Mouse (Mus musculus): ENCODE measurements at regions not wholly inside any gene's neighbourhood (a gene's known extent, or its start where the extent isn't known, plus 50 kb on each side); places are given as distances from the start of the nearest gene placed in this dataset.

- no peak for ATAC-seq (replicated peaks; ENCODE audit: low FRiP score, low TSS enrichment, poor library complexity, severe bottlenecking)
Observed at GRCm38 (mm10) chr2:92782621-92783020, 132.3 kb upstream of the Syt13 start.

- no peak for ATAC-seq (replicated peaks; ENCODE audit: low FRiP score, low TSS enrichment, poor library complexity, severe bottlenecking)
Observed at GRCm38 (mm10) chr2:92784916-92785315, 130.0 kb upstream of the Syt13 start.

GRCm38 (mm10) chr2:92787925-92788410, 126.9 kb upstream of the Syt13 start:
- ATAC-seq (replicated peaks; ENCODE audit: low FRiP score, low TSS enrichment, poor library complexity, severe bottlenecking): no peak

- no peak for ATAC-seq (replicated peaks; ENCODE audit: low FRiP score, low TSS enrichment, poor library complexity, severe bottlenecking)
Observed at GRCm38 (mm10) chr2:92788875-92789274, 126.0 kb upstream of the Syt13 start.

GRCm38 (mm10) chr2:92790374-92790773, 124.5 kb upstream of the Syt13 start:
- ATAC-seq (replicated peaks; ENCODE audit: low FRiP score, low TSS enrichment, poor library complexity, severe bottlenecking): no peak

GRCm38 (mm10) chr2:92799770-92800169, 115.1 kb upstream of the Syt13 start:
- ATAC-seq (replicated peaks; ENCODE audit: low FRiP score, low TSS enrichment, poor library complexity, severe bottlenecking): no peak

GRCm38 (mm10) chr2:92800667-92801066, 114.2 kb upstream of the Syt13 start:
- ATAC-seq (replicated peaks; ENCODE audit: low FRiP score, low TSS enrichment, poor library complexity, severe bottlenecking): no peak

GRCm38 (mm10) chr2:92804916-92805315, 110.0 kb upstream of the Syt13 start:
- ATAC-seq (replicated peaks; ENCODE audit: low FRiP score, low TSS enrichment, poor library complexity, severe bottlenecking): no peak

- no peak for ATAC-seq (replicated peaks; ENCODE audit: low FRiP score, low TSS enrichment, poor library complexity, severe bottlenecking)
Observed at GRCm38 (mm10) chr2:92805761-92806160, 109.1 kb upstream of the Syt13 start.

- ATAC-seq (replicated peaks; ENCODE audit: low FRiP score, low TSS enrichment, poor library complexity, severe bottlenecking): no peak
Observed at GRCm38 (mm10) chr2:92806481-92807195, 108.3 kb upstream of the Syt13 start.

- no peak for ATAC-seq (replicated peaks; ENCODE audit: low FRiP score, low TSS enrichment, poor library complexity, severe bottlenecking)
Observed at GRCm38 (mm10) chr2:92807404-92807803, 107.5 kb upstream of the Syt13 start.

GRCm38 (mm10) chr2:92808121-92808520, 106.8 kb upstream of the Syt13 start:
- no peak for ATAC-seq (replicated peaks; ENCODE audit: low FRiP score, low TSS enrichment, poor library complexity, severe bottlenecking)

- ATAC-seq (replicated peaks; ENCODE audit: low FRiP score, low TSS enrichment, poor library complexity, severe bottlenecking): no peak
Observed at GRCm38 (mm10) chr2:92809226-92809625, 105.7 kb upstream of the Syt13 start.

- ATAC-seq (replicated peaks; ENCODE audit: low FRiP score, low TSS enrichment, poor library complexity, severe bottlenecking): no peak
Observed at GRCm38 (mm10) chr2:92809681-92810323, 105.1 kb upstream of the Syt13 start.

GRCm38 (mm10) chr2:92810956-92811355, 103.9 kb upstream of the Syt13 start:
- ATAC-seq (replicated peaks; ENCODE audit: low FRiP score, low TSS enrichment, poor library complexity, severe bottlenecking): 0 out of 2 replicates have a peak, but pooled peaks have one; percentile 33

GRCm38 (mm10) chr2:92813028-92813427, 101.9 kb upstream of the Syt13 start:
- no peak for ATAC-seq (replicated peaks; ENCODE audit: low FRiP score, low TSS enrichment, poor library complexity, severe bottlenecking)

GRCm38 (mm10) chr2:92819586-92819985, 95.3 kb upstream of the Syt13 start:
- ATAC-seq (replicated peaks; ENCODE audit: low FRiP score, low TSS enrichment, poor library complexity, severe bottlenecking): no peak

GRCm38 (mm10) chr2:92824325-92824724, 90.6 kb upstream of the Syt13 start:
- no peak for ATAC-seq (replicated peaks; ENCODE audit: low FRiP score, low TSS enrichment, poor library complexity, severe bottlenecking)

- no peak for ATAC-seq (replicated peaks; ENCODE audit: low FRiP score, low TSS enrichment, poor library complexity, severe bottlenecking)
Observed at GRCm38 (mm10) chr2:92825395-92825794, 89.5 kb upstream of the Syt13 start.

GRCm38 (mm10) chr2:92830134-92830533, 84.8 kb upstream of the Syt13 start:
- ATAC-seq (replicated peaks; ENCODE audit: low FRiP score, low TSS enrichment, poor library complexity, severe bottlenecking): no peak

GRCm38 (mm10) chr2:92831784-92832183, 83.1 kb upstream of the Syt13 start:
- no peak for ATAC-seq (replicated peaks; ENCODE audit: low FRiP score, low TSS enrichment, poor library complexity, severe bottlenecking)

Data from megakaryocyte-erythroid progenitor cell, adult 5-6 weeks (primary cell).